Mouse (Mus musculus) activated CD4-positive, CD25-positive, alpha-beta regulatory T cell, adult 4 months (primary cell): ENCODE data around the gene Psma1. TPM values are rescaled to one million over a fixed set of nuclear protein-coding genes. Genes with fewer than 3 reads are reported as not detected.

Source experiments
- ATAC-seq: one replicate; pipeline ENCODE4 v1.8.0; 2017
- polyA plus RNA-seq, 2 experiments: library from polyadenylated mRNA; unstranded; fragments of 100-300 nt; shearing (Covaris generic); gene quantifications; one replicate each; pipeline ENCODE4 v1.2.1; 2017

Gene Psma1
- polyA plus RNA-seq, 2 experiments from 2014 or later, result 277 to 308 TPM

GRCm38 (mm10) chr7:114268446-114268845 lies 7.5 kb downstream of the Psma1 start:
- no peak for ATAC-seq

GRCm38 (mm10) chr7:114253885-114254833 lies 21.8 kb downstream of the Psma1 start, which contains the start of gene Copb1:
Gene Copb1 (minus strand): TSS chr7:114254711.
- peak; percentile 97 for ATAC-seq

GRCm38 (mm10) chr7:114251684-114252083 lies 24.2 kb downstream of the Psma1 start:
- ATAC-seq, result no peak

GRCm38 (mm10) chr7:114233980-114234379 lies 41.9 kb downstream of the Psma1 start:
- ATAC-seq, result peak; percentile 70

GRCm38 (mm10) chr7:114232982-114233381 lies 42.9 kb downstream of the Psma1 start:
- peak; percentile 45 for ATAC-seq

- ATAC-seq, result no peak
These were observed 44.1 kb downstream of the Psma1 start for GRCm38 (mm10) chr7:114231857-114232256.

- no peak for ATAC-seq
These were observed 49.4 kb downstream of the Psma1 start for GRCm38 (mm10) chr7:114226521-114226920.

GRCm38 (mm10) chr7:114220433-114220832 lies 55.5 kb downstream of the Psma1 start:
- no peak for ATAC-seq

GRCm38 (mm10) chr7:114216908-114217307 lies 59.0 kb downstream of the Psma1 start:
- ATAC-seq, result no peak

Other genes starting within 250 kb of the Psma1 start
- gene Rras2, start 158.3 kb downstream of the Psma1 start, polyA plus RNA-seq, result 10 to 100 TPM in 1 of 2 experiments, 1 to 10 TPM in 1; 8.8 to 17.4 TPM
- gene Copb1, start 21.4 kb downstream of the Psma1 start, polyA plus RNA-seq, result 100 to 1,000 TPM; 114 to 121 TPM
- 1 to 10 TPM; 1.6 to 2.1 TPM for gene Pde3b, start 139.2 kb upstream of the Psma1 start, polyA plus RNA-seq